Mouse (Mus musculus): ENCODE results near the gene Copg1. TPM values are rescaled to one million over a fixed set of nuclear protein-coding genes. Genes with fewer than 3 reads are reported as not detected.
A peak's percentile ranks its signal among the peaks of the same experiment; 100 is the strongest.

Copg1 gene
- total RNA-seq (2015; ENCODE audit: low replicate concordance) = 11.1 and 11.5 TPM in 2 replicates
- 14.5 and 20.5 TPM in 2 replicates for total RNA-seq (2017; ENCODE audit: low replicate concordance)

DNA sequence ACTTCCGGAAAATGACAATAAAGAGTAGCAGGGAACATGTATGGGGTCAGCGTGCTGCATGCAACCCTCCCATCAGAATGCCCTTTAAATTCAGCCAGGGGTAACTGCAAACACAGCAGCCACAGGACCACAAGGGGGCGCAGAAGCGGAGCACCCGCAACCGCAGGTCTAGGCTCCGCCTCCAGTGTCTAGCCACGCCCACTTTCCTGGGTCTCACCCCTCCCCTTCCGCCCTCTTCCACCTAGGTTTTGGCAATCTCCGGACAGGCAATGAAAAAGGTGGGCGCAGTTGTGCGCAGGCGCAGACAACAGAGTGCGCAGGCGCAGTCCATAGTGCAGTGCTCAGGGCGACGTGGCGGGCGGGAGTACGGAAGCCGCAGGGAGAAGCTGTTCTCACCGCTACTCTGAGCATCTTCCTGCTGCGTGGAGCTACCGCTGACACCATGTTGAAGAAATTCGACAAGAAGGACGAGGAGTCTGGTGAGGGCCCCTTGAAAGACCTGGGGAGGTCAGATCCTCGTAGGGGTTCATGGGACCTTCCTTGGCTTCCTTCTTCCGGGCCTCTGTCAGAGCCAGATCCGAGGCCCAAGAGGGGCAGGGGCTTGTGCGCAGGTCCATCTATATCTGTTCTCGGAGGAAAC, at the start of gene Copg1:
TSS of gene Copg1 (plus strand) at position 221 of the 640 bp plus-strand sequence.
- peak; percentile 96 for ATAC-seq (replicated peaks; ENCODE audit: low FRiP score, poor library complexity, severe bottlenecking)

GRCm38 (mm10) chr6:87838551-87839197, 48.9 kb upstream of the Copg1 start, which contains the start of gene Isy1:
Gene Isy1, minus strand, starts transcription at chr6:87838798.
- ATAC-seq (replicated peaks; ENCODE audit: low FRiP score, poor library complexity, severe bottlenecking) = peak; percentile 97

- ATAC-seq (replicated peaks; ENCODE audit: low FRiP score, poor library complexity, severe bottlenecking) = no peak
Measured at GRCm38 (mm10) chr6:87839797-87840341, 47.7 kb upstream of the Copg1 start.

GRCm38 (mm10) chr6:87841635-87842034, 46.0 kb upstream of the Copg1 start:
- ATAC-seq (replicated peaks; ENCODE audit: low FRiP score, poor library complexity, severe bottlenecking) = no peak

- no peak for ATAC-seq (replicated peaks; ENCODE audit: low FRiP score, poor library complexity, severe bottlenecking)
Measured at GRCm38 (mm10) chr6:87842254-87842653, 45.4 kb upstream of the Copg1 start.

DNA sequence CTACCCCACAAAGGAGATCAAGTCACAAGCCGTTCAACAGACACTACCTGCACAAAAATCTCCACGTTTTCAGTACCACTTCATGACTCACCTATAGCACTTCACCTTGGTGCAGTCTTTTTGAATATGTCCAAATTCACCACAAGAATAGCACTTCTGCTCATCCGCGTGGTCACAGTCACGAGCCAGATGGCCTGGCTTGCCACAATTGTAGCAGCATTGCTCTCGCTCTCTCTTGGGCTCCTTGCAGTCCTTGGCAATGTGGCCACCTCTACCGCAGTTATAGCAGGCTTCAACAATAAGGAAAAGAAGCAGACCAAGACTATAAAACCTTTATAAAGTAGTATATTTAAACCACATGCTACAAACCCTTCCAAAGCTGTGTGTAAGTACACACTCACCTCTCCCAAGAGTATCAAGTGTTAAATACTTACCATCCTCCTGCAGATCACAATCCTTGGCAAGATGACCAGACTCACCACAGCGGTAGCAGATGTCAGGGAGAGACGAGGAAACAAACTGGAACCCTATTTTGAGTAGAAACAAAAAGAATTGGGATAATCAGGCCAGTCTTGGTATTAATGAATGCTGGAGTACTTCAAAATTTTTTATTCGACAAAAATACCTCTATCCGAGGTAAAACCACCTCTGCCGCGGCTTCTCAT, 42.5 kb upstream of the Copg1 start:
- ATAC-seq (replicated peaks; ENCODE audit: low FRiP score, poor library complexity, severe bottlenecking) = no peak

DNA sequence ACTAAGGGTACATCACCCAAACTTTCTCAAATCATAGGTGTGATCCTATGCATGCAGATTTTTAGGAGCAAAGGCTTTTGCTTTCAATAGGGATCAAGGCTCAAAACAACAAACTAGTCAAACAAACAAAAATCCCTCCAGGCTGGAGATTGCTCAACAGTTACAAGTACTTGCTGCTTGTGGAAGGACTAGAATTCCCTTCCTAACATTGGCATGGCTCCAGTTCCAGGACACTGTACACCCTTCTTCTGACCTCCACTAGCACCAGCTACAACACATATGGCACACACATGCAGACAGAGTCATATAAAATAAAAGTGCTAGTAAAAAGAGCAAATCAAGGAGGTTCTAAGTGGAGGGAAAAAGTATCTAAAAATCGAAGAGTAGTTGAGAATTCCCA, 40.8 kb upstream of the Copg1 start:
- no peak for ATAC-seq (replicated peaks; ENCODE audit: low FRiP score, poor library complexity, severe bottlenecking)

DNA sequence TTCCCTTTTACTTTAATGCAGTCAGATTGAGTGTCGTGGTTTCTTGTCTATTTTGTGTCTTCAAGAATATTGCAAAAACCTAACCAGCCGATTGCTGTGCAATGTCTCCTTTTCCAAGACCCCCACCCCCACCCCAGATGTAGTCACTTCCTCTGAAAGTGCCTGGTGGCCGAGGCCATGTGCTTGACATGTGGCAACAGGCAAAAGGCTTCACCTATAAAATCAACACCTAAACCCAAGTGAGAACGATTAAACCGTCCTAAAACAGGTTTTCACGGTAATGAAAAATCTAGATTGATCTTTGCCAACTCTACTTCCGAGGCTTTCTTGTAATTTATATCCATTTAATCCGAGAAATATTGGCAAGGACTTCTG, 37.8 kb upstream of the Copg1 start:
- no peak for ATAC-seq (replicated peaks; ENCODE audit: low FRiP score, poor library complexity, severe bottlenecking)

DNA sequence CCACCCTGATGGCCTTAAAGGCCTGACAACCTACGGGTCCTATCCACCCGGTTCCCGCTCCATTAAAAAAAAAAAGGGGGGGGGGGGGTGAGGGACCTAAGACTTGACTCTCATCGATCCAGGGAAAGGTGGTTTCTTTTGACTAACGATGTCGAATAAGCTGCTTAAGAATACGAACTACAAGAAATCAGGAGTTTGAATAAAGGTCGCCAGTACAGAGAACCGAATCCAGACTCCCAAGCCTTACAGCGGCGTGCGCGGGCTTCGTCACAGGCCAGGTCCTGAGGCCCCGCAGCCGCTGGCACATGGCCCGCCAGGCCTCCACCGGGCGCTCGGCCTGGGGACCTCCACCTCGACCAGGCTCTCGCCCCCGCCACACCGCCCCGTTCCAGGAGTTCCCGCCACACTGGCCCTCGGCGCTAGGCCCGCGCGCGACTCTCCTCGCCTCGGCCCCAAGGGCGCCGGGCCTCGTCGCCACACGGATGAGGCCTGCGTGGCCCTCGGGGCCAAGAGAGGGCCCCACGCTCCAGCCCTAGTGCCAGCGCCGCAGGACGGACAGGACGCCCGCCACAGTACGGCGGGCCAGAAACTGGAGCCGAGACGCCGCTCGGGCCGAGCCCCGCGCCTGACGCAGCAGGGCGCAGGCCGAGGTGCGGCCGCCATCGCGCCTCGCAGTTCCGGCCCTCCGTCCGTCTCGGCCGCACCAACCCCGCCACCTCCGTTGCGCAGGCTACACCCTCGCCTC, 37.3 kb upstream of the Copg1 start:
- ATAC-seq (replicated peaks; ENCODE audit: low FRiP score, poor library complexity, severe bottlenecking) = peak; percentile 58

DNA sequence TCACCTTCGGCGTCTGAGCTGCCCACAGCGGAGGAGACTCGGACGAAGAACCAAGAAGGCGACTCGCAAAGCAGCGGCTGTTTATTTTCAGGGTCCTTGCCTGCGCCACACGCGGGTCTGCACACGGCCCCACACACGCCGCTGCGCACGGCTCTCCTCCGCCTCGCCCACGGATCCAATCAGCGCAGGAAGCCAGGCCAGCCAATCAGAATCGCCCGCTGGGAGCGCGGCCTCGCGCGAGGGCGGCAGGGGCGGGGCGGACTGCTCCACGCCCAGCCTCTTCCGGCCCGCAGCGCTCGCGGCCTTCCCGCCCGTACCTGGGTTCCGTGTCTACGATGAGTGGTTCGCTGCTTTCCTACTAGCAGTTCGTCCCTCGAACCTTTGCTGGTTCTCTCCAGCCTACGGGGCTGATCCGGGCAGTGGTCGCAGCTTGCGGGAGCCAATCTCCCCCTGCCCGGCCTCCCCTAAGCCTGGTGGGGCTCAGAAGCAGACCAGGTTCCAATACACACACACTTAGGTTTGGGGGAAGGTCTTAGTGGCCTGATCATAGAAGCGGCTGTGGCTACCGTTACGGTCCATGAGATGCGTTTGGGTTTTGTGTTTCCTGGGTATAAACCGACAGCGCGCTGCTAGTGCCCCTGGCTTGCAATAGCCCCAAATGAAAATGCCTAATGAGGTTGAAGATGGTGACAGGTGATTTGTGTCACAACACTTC, 36.6 kb upstream of the Copg1 start, which contains the start of gene Cnbp:
TSS of gene Cnbp (minus strand) at position 207 of the 715 bp plus-strand sequence.
- ATAC-seq (replicated peaks; ENCODE audit: low FRiP score, poor library complexity, severe bottlenecking) = peak; percentile 94

- no peak for ATAC-seq (replicated peaks; ENCODE audit: low FRiP score, poor library complexity, severe bottlenecking)
Measured at GRCm38 (mm10) chr6:87851871-87852270, 35.7 kb upstream of the Copg1 start.

DNA sequence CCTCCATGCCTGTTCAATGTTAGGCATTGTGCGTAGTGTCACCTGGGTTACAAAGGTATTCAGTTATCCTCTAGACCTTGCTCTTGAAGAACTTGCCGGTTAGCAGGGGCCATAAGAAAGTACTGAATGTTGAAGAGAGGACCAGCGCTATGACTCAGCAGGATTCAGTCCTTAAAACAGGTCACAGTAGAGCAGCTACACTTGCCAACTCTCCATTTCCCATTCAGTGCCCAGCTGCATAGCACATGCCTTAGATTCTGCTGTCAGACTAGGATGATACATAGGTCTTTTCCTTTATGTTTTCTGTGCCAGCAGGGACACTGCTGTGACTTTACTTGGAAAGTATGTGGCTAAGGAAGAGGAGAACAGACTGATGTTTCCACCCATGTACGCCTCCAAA, 34.2 kb upstream of the Copg1 start:
- ATAC-seq (replicated peaks; ENCODE audit: low FRiP score, poor library complexity, severe bottlenecking) = 0 out of 2 replicates have a peak, but pooled peaks have one; percentile 37

GRCm38 (mm10) chr6:87857071-87857470, 30.5 kb upstream of the Copg1 start:
- no peak for ATAC-seq (replicated peaks; ENCODE audit: low FRiP score, poor library complexity, severe bottlenecking)

DNA sequence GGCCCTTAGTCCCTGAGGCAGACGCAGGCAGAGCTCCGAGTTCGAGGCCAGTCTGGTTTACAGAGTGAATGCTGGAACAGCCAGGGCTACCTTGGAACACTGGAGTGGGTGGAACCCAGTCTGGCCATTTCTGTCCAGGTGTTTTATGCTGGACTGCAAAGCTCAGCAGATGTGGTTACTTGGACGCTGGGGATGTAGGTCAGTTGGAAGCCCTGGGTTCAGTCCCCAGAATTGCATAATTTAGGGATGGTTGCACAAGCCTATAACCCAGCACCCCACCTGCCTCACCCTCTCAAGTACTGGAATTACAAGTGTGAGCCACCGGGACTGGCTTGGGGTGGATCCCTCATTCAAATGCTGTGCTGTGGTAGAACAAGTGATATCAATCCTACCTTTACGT, 21.4 kb upstream of the Copg1 start:
- ATAC-seq (replicated peaks; ENCODE audit: low FRiP score, poor library complexity, severe bottlenecking) = no peak

- ATAC-seq (replicated peaks; ENCODE audit: low FRiP score, poor library complexity, severe bottlenecking) = no peak
Measured at GRCm38 (mm10) chr6:87867256-87867655, 20.4 kb upstream of the Copg1 start.

GRCm38 (mm10) chr6:87868871-87869506, 18.6 kb upstream of the Copg1 start:
- peak; percentile 64 for ATAC-seq (replicated peaks; ENCODE audit: low FRiP score, poor library complexity, severe bottlenecking)

DNA sequence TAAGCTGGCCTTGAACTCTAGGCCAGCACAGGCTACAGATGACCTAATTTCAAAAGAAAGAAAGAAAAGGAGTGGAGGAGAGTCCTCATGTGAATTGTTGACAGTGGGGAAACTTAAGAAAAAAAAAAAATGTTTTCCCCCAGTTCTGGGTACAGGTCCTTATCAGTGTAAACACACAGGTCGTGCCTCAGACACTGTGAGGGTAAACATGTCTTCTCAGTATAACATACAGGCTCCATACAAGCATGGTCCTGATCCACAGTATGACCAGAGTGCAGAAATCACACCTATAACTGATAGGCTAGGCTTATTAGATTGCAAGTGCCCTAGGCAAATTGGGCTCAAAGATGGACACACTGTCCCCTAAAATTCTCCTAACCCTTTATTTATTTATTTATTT, 17.2 kb upstream of the Copg1 start:
- no peak for ATAC-seq (replicated peaks; ENCODE audit: low FRiP score, poor library complexity, severe bottlenecking)

GRCm38 (mm10) chr6:87871240-87871639, 16.4 kb upstream of the Copg1 start:
- ATAC-seq (replicated peaks; ENCODE audit: low FRiP score, poor library complexity, severe bottlenecking) = no peak

- ATAC-seq (replicated peaks; ENCODE audit: low FRiP score, poor library complexity, severe bottlenecking) = no peak
Measured at GRCm38 (mm10) chr6:87873104-87873503, 14.5 kb upstream of the Copg1 start.

All from erythroblast, adult 5-6 weeks (primary cell).